Mouse (Mus musculus) mouse embryonic stem cell (cell line): Measurements from ENCODE around the gene A630001G21Rik.

ENCODE experiments used
- in situ Hi-C, 2 experiments: fragments of 300-500 bp; cut with MboI; formaldehyde crosslinking; loops; 1 replicate in 1 of 2; 3 replicates in 1 of 2; pipeline ENCODE4 v1.14.3; 2019 to 2020; ENCODE audit warnings: low sequenced_read_pairs in 2 of 2, low pct_unique_long_range_greater_than_20kb in 1 of 2, mixed read lengths in 1 of 2; ENCODE audit not compliant: unreplicated experiment in 1 of 2

The A630001G21Rik gene

GRCm38 (mm10) chr1:85742333-85742732, 36.1 kb downstream of the A630001G21Rik start:
- in situ Hi-C loops: no loop called here

DNA sequence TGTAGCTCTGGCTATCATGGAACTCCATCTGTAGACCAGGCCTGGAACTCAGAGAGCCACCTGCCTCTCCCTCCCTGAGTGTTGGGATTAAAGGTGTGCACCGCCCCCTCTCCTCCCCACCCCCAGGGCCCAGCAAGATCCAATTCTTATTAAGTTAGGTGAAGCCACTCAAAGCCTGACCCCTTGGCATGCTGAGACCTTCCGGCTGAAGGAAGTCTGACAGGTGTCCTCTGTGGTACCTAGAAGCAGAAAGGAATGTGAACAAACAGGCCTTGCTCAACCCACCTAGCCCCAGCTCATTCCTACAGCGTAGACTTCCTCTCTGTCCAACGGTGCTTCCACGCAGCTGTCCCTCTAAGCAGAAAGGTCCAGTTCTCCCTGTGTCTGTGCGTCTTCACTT, 37.5 kb downstream of the A630001G21Rik start:
- in situ Hi-C loops: no loop called here

DNA sequence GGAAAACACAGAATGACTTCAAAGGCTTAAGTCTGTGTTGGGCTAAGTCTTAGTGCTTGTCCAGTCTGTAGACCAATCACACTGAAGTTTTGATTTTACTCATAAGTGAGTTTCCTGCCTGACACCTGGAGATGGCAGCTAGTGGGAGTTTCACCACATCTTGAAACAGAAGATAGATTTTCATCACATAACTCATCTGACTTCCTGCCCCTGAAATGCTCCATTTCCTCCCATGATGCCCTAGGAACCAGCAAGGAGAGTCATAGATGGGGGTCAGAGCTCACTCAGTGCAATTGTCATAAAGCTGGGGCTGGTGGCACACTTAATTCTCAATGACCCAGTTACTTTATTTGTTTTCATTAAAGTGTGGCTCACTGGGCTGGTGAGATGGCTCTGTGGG, 38.6 kb downstream of the A630001G21Rik start:
- in situ Hi-C loops: no loop called here

DNA sequence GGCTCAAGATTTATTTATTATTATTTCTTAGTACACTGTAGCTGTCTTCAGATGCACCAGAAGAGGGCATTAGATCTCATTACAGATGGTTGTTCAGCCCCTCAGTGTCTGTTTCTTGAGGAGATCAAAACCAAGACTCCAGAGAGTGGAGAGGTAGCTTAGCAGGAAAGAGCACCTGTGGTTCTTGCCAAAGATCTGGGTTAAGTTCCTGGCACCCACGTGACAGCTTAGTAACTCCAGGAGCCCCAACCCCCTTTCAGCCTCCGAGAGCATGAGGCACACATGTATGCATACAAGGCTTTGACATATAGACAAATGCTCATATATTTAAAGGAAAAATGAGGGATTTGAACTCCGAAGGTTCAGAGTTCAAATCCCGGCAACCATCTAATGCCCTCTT, 39.4 kb downstream of the A630001G21Rik start:
- in situ Hi-C loops: no loop called here

- in situ Hi-C loops: no loop called here
These were observed 41.9 kb downstream of the A630001G21Rik start for GRCm38 (mm10) chr1:85736355-85737184.

DNA sequence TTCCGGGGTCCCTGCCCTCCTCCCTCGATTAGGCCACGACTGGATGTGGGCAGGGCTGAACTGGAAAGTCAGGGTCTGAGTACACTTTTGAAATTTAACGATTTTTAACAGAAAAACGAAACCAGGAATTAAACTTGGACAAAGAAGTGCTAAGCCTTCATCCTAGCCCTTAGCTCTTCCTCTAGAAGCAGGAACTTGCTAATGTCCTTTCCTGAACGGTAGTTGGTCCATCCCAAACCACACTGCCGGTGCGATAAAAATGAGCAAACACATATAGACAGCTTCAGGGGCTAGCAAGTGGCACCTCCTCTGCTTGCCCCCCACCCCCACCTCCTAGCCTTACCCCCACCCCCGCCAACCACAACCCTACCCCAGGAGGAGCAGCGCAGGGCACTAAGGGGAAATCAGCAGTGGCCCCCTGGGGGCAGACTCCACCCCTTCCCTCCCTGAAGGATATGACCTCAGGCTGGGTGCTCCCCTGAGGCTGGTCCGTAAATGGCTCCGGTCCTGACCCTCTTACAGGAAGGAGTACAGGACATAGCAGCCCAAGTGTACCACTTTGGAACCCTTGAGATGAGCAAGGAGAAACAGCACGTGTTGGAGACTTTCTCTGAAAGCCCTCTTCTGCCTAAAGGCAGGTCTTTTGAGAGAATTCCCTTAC, 42.9 kb downstream of the A630001G21Rik start:
- in situ Hi-C loops: no loop called here

GRCm38 (mm10) chr1:85734511-85734910, 43.9 kb downstream of the A630001G21Rik start:
- in situ Hi-C loops: no loop called here

GRCm38 (mm10) chr1:85732581-85732980, 45.9 kb downstream of the A630001G21Rik start:
- in situ Hi-C loops: no loop called here

DNA sequence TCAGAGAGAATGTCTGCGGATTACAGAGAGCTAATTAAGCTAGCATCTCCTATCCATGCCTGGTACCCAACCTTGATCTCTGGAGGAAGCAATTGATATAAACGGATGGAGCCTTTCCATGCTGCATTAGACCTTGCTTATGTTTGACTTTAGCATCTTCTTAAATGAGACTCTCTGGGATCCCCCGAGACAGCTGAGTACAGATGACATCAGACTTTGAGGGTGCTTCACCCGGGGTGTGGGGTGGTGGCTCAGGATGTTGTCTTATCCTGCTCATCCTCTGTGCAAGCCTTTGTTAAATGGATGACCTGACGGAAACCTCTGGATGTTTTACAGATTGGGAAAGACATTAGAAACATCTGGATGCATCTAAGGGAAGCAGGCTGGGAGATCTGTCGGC, 48.0 kb downstream of the A630001G21Rik start:
- in situ Hi-C loops: no loop called here

- in situ Hi-C loops: no loop called here
These were observed 58.1 kb downstream of the A630001G21Rik start for GRCm38 (mm10) chr1:85720220-85720893.

- in situ Hi-C loops: no loop called here
These were observed 59.4 kb downstream of the A630001G21Rik start for GRCm38 (mm10) chr1:85719049-85719448.

DNA sequence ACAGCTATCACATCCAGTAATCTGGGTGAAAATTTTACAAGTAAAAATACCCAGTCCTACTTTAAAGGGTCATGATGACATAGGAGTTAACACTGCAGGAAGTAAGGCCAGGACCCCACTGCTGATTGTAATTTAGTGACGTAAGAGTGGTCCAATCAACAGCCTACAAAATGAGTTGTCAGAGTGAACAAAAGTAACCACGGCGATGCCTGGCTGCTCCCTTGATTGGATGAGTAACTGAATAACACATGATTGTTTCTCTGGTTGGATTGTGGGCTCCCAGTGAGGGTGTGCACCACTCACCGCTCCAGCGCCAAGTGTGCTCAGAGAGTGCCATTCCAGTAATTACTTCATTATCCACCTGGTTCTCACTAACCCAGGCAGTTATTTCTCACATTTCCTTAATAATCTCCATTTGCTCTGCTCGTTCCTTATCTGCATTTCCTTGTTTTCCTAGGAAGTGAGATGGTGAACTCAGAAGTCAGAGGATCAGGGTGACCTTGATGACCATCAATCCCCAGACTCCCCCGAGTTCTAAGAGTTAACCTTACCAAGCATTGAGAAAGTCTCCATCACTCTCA, 61.9 kb downstream of the A630001G21Rik start:
- in situ Hi-C loops: no loop called here

- in situ Hi-C loops: no loop called here
These were observed 63.9 kb downstream of the A630001G21Rik start for GRCm38 (mm10) chr1:85714501-85714900.

DNA sequence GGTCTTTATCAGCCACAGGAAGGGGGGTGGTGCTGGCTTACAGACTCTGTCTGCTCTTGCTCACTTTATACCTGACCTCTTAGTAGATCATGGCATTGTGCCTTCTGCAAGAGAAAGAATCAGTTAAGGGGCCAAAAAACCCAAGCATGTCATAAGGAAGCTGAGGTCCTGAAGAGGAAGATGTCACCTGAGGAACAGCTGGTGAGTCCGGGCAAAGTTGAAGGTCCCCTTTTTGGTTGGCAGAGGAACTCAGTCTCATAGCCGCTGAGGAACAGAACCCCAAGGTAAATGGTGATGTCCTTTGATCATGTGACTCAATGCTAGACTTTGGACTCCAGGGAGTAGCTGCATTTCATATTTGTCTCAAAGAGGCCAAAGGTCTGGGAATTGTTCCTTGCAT, 71.7 kb downstream of the A630001G21Rik start:
- in situ Hi-C loops: no loop called here

DNA sequence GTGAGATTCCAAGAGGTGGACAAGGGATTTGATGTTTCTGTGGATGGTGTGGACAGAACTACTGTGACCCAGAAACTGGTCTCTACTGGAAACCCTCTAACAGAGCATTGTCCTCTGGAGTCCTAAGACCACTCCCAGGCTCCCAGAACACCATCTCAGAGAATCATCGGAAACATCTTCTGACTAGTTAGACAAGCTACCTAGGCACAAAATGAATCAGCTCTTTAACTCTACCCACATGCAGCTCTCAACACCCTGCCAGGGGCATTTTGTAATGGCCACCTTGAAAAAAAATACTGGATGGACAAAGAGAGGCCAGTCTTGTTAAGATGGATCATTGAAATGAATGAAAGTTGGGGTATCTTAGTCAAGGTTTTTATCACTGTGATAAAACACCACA, 72.9 kb downstream of the A630001G21Rik start:
- in situ Hi-C loops: no loop called here

GRCm38 (mm10) chr1:85703245-85704186, 74.9 kb downstream of the A630001G21Rik start:
- in situ Hi-C loops: no loop called here

- in situ Hi-C loops: no loop called here
These were observed 75.9 kb downstream of the A630001G21Rik start for GRCm38 (mm10) chr1:85702531-85702930.
